Mouse (Mus musculus): ENCODE measurements around the gene Krtap1-4.

The Krtap1-4 gene

GRCm38 (mm10) chr11:99547892-99548291 is 35.6 kb downstream of the Krtap1-4 start:
- DNase-seq: no peak

GRCm38 (mm10) chr11:99539721-99540120 is 43.7 kb downstream of the Krtap1-4 start:
- peak; percentile 94 for DNase-seq

Measured in retina, postnatal 1 day (tissue).